In the genomic region with DNA sequence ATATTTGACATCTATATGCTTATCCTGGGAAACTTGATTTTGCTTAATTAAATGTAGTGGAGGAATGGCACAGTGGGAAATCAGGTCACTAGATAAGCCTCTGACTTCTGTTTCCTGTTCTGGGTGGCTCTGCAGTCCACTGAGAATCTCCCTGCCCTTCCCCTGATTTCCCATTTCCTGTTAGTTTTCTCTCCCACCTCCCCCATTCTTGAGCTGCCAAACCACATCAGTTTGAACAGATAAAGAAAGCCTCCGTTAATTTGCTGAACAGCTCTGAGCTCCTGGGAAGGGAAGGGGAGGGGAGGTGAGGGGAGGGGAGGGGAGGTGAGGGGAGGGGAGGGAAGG, we compare ENCODE assay signal across 9 mouse cellular contexts. TPM values are rescaled to one million over a fixed set of nuclear protein-coding genes. Genes with fewer than 3 reads are reported as not detected.
DNase-seq lines count a peak whose midpoint lies in the region; ATAC-seq and TF ChIP-seq lines count a peak whose summit lies in the region.
"Had no signal": no experiment of that assay in that cellular context is flagged by ENCODE, and none has a peak within 500 bp of the region (broad histone marks: within the 10 kb centered on the region; RNA-seq: fewer than 3 reads in every experiment).

No protein-coding gene starts in this region.

- ATAC-seq in intestine, embryonic 16.5 days, result no peak
- ATAC-seq in intestine, postnatal 0 days, result no peak
- ATAC-seq in kidney, postnatal 0 days (replicated peaks; ENCODE audit: low FRiP score, low read depth), result no peak

- no peak overlapping the region for H3K4me2 ChIP-seq in intestine, embryonic 16.5 days (ENCODE audit: low read depth, low read length)
- no peak overlapping the region for H3K4me2 ChIP-seq in intestine, postnatal 0 days (replicated peaks; ENCODE audit: low read depth)
- H3K4me2 ChIP-seq in kidney, postnatal 0 days (ENCODE audit: low read length), result no peak overlapping the region

- no peak overlapping the region for H3K9ac ChIP-seq in intestine, embryonic 16.5 days (ENCODE audit: low read depth, low read length)
- no peak overlapping the region for H3K9ac ChIP-seq in intestine, postnatal 0 days (ENCODE audit: low read depth, low read length)
- H3K9ac ChIP-seq in kidney, postnatal 0 days (ENCODE audit: low read depth, low read length), result no peak overlapping the region

- peaks cover 20% of the 10 kb centered on the region for H3K4me1 ChIP-seq in intestine, embryonic 16.5 days (ENCODE audit: control insufficient read depth, insufficient read depth, low read length)
- no peaks in the 10 kb centered on the region for H3K4me1 ChIP-seq in intestine, postnatal 0 days (replicated peaks; ENCODE audit: control insufficient read depth, insufficient read depth, low read length)
- H3K4me1 ChIP-seq in kidney, postnatal 0 days (replicated peaks; ENCODE audit: insufficient read depth, low read length), result peaks cover 29% of the 10 kb centered on the region

- H3K36me3 ChIP-seq in intestine, embryonic 16.5 days (ENCODE audit: control insufficient read depth, insufficient read depth, low read length), result peaks cover 8% of the 10 kb centered on the region
- peaks cover 15% of the 10 kb centered on the region; the same call in 1 of the 2 replicates for H3K36me3 ChIP-seq in intestine, postnatal 0 days (ENCODE audit: control insufficient read depth, insufficient read depth)
- H3K36me3 ChIP-seq in kidney, postnatal 0 days (ENCODE audit: insufficient read depth, low read length), result peaks cover 27% of the 10 kb centered on the region

- H3K27ac ChIP-seq in intestine, embryonic 16.5 days (ENCODE audit: low read length), result 0 out of 2 replicates have a peak overlapping the region, but pooled peaks have one; percentile 38
- H3K27ac ChIP-seq in intestine, postnatal 0 days (ENCODE audit: low read depth, low read length), result no peak overlapping the region
- H3K27ac ChIP-seq in kidney, postnatal 0 days, result peak overlapping the region; percentile 58; the same call in 1 of the 2 replicates

- DNase-seq in heart, adult 9 months (ENCODE audit: low spot score in 2 of 2), result peak; percentile 59 to 64
- peak; percentile 84 for DNase-seq in kidney, postnatal 0 days (ENCODE audit: low spot score)
- DNase-seq in retina, postnatal 1 day, result peak; percentile 86
- no peak for DNase-seq in B cell, adult 2 months
- no peak for DNase-seq in left cerebral cortex, adult 11 months (ENCODE audit: low spot score)
- DNase-seq in gastrocnemius, postnatal 4 days (ENCODE audit: low spot score in 2 of 2), result no peak

- H3K9me3 ChIP-seq in intestine, embryonic 16.5 days (ENCODE audit: control insufficient read depth, low read length), result no peaks in the 10 kb centered on the region
- H3K9me3 ChIP-seq in intestine, postnatal 0 days (ENCODE audit: control insufficient read depth), result no peaks in the 10 kb centered on the region
- no peaks in the 10 kb centered on the region for H3K9me3 ChIP-seq in kidney, postnatal 0 days (replicated peaks; ENCODE audit: low read length)

- TF ChIP-seq CTCF in intestine, postnatal 0 days (IDR thresholded peaks at IDR 0.05; ENCODE audit: low read depth), result no peak
- no peak for TF ChIP-seq CTCF in kidney, postnatal 0 days (IDR thresholded peaks at IDR 0.05; ENCODE audit: low read depth)

- WGBS in intestine, embryonic 16.5 days, result 0% methylated on average over 1 of the region's 1 CpGs
- WGBS in intestine, postnatal 0 days, result no CpG with 5 or more reads among the region's 1 CpGs
- 11% methylated on average over 1 of the region's 1 CpGs for WGBS in kidney, postnatal 0 days

- no peaks in the 10 kb centered on the region for H3K27me3 ChIP-seq in intestine, embryonic 16.5 days (replicated peaks; ENCODE audit: control insufficient read depth, insufficient read depth, low read length)
- H3K27me3 ChIP-seq in intestine, postnatal 0 days (replicated peaks; ENCODE audit: control insufficient read depth, insufficient read depth, low read length), result no peaks in the 10 kb centered on the region
- H3K27me3 ChIP-seq in kidney, postnatal 0 days (ENCODE audit: insufficient read depth, low read length), result no peaks in the 10 kb centered on the region
- H3K27me3 ChIP-seq: CH12.LX had no signal

- no peak overlapping the region for H3K4me3 ChIP-seq in intestine, embryonic 16.5 days (ENCODE audit: low read length)
- H3K4me3 ChIP-seq in intestine, postnatal 0 days (ENCODE audit: low read depth, low read length), result no peak overlapping the region
- no peak overlapping the region for H3K4me3 ChIP-seq in kidney, postnatal 0 days (replicated peaks; ENCODE audit: low read depth, low read length)

RNA-seq across cellular contexts. Expression of gene Gnpnat1, which starts 51.8 kb away (rescaled TPM):
- 68.4 and 72.1 TPM in 2 replicates for polyA plus RNA-seq in intestine, embryonic 16.5 days (2015; fragmentation: Nextera tagmentation; extraction: Ambion mirVana)
- polyA plus RNA-seq in intestine, postnatal 0 days (2015; fragmentation: Nextera tagmentation; extraction: Ambion mirVana), result 37.8 and 40.9 TPM in 2 replicates
- 79.0 and 83.3 TPM in 2 replicates for polyA plus RNA-seq in kidney, postnatal 0 days (2015; fragmentation: Nextera tagmentation; extraction: Ambion mirVana)
- total RNA-seq in gastrocnemius, postnatal 4 days (2021), result 10 to 100 TPM; 16.2 to 18.8 TPM

Comparison
In these comparisons a context has a peak if more than half of its experiments do, and no peak if none do; other contexts are left out.
1. DNase-seq: peak in heart, adult 9 months (2 of 2), kidney, postnatal 0 days (single experiment) and retina, postnatal 1 day (single experiment); none in B cell, adult 2 months (0 of 2), left cerebral cortex, adult 11 months (single experiment) and gastrocnemius, postnatal 4 days (0 of 2).